Mouse (Mus musculus) right cerebral cortex, postnatal 10 days (tissue): ENCODE measurements at regions not wholly inside any gene's neighbourhood (a gene's known extent, or its start where the extent isn't known, plus 50 kb on each side); places are given as distances from the start of the nearest gene placed in this dataset.

Source experiments
- DNase-seq, 2 experiments: peaks; one replicate each; pipeline ENCODE4 v3.0.0; 2021; ENCODE audit warnings: low spot score in 2 of 2

GRCm38 (mm10) chr19:50087277-50087676 is 591.2 kb downstream of the Sorcs1 start:
- peak; percentile 19 to 50 for DNase-seq

GRCm38 (mm10) chr19:50077427-50078040 is 600.9 kb downstream of the Sorcs1 start:
- no peak for DNase-seq

- no peak for DNase-seq
These were observed 618.0 kb downstream of the Sorcs1 start for GRCm38 (mm10) chr19:50060448-50060847.

GRCm38 (mm10) chr19:50052910-50053309 is 625.5 kb downstream of the Sorcs1 start:
- DNase-seq, result no peak

GRCm38 (mm10) chr19:50045761-50046160 is 632.7 kb downstream of the Sorcs1 start:
- no peak for DNase-seq

- DNase-seq, result peak; percentile 57 to 61
These were observed 664.8 kb downstream of the Sorcs1 start for GRCm38 (mm10) chr19:50013659-50014058.

GRCm38 (mm10) chr19:50005248-50005647 is 673.2 kb downstream of the Sorcs1 start:
- DNase-seq, result no peak

- DNase-seq, result no peak
These were observed 692.6 kb downstream of the Sorcs1 start for GRCm38 (mm10) chr19:49985826-49986225.

GRCm38 (mm10) chr19:49966284-49966841 is 712.1 kb downstream of the Sorcs1 start:
- peak; percentile 40 to 46 for DNase-seq

- peak; percentile 23 to 25 for DNase-seq
These were observed 713.8 kb downstream of the Sorcs1 start for GRCm38 (mm10) chr19:49964679-49965078.

- no peak for DNase-seq
These were observed 719.9 kb downstream of the Sorcs1 start for GRCm38 (mm10) chr19:49958517-49958916.

- no peak for DNase-seq
These were observed 747.2 kb downstream of the Sorcs1 start for GRCm38 (mm10) chr19:49931202-49931601.

- DNase-seq, result no peak
These were observed 766.7 kb downstream of the Sorcs1 start for GRCm38 (mm10) chr19:49911738-49912137.

- no peak for DNase-seq
These were observed 798.2 kb downstream of the Sorcs1 start for GRCm38 (mm10) chr19:49880241-49880640.

GRCm38 (mm10) chr19:49860761-49861160 is 817.7 kb downstream of the Sorcs1 start:
- peak; percentile 66 to 82 for DNase-seq

- DNase-seq, result peak; percentile 28 to 38
These were observed 822.9 kb downstream of the Sorcs1 start for GRCm38 (mm10) chr19:49855481-49856035.

- DNase-seq, result no peak
These were observed 836.5 kb downstream of the Sorcs1 start for GRCm38 (mm10) chr19:49841984-49842383.

GRCm38 (mm10) chr19:49839153-49839911 is 839.1 kb downstream of the Sorcs1 start:
- no peak for DNase-seq

GRCm38 (mm10) chr19:49830918-49831317 is 847.5 kb downstream of the Sorcs1 start:
- DNase-seq, result no peak

- no peak for DNase-seq
These were observed 872.6 kb downstream of the Sorcs1 start for GRCm38 (mm10) chr19:49805636-49806397.
